Mouse (Mus musculus) spleen, postnatal 14 days (tissue): ENCODE measurements around the gene Tuba4a.
A peak's percentile ranks its signal among the peaks of the same experiment; 100 is the strongest.

Experiments used
- DNase-seq, 2 experiments: peaks; one replicate each; pipeline ENCODE4 v3.0.0; 2021 to 2022; ENCODE audit warnings: low spot score in 2 of 2

Tuba4a gene

GRCm38 (mm10) chr1:75212542-75212941, 7.1 kb downstream of the Tuba4a start:
- no peak for DNase-seq

GRCm38 (mm10) chr1:75211141-75211708, 8.4 kb downstream of the Tuba4a start:
- no peak for DNase-seq

- peak; percentile 91 to 98 for DNase-seq
Measured at GRCm38 (mm10) chr1:75210136-75211087, 9.3 kb downstream of the Tuba4a start, which contains the start of the genes Glb1l and Stk16. Glb1l (minus strand) TSS chr1:75210813. Stk16 (plus strand) TSS chr1:75210838.

GRCm38 (mm10) chr1:75208967-75209678, 10.5 kb downstream of the Tuba4a start:
- no peak for DNase-seq

GRCm38 (mm10) chr1:75201236-75201635, 18.4 kb downstream of the Tuba4a start:
- DNase-seq, result no peak

- no peak for DNase-seq
Measured at GRCm38 (mm10) chr1:75192452-75192851, 27.2 kb downstream of the Tuba4a start.

GRCm38 (mm10) chr1:75191622-75192402, 27.9 kb downstream of the Tuba4a start, which contains the start of the genes Ankzf1 and Atg9a:
Ankzf1 (plus strand) TSS chr1:75192151.
Atg9a (minus strand) TSS chr1:75192196.
- peak; percentile 84 to 89 for DNase-seq

- DNase-seq, result no peak
Measured at GRCm38 (mm10) chr1:75191258-75191621, 28.4 kb downstream of the Tuba4a start.

GRCm38 (mm10) chr1:75190577-75190976, 29.1 kb downstream of the Tuba4a start:
- DNase-seq, result no peak

GRCm38 (mm10) chr1:75187914-75188483, 31.7 kb downstream of the Tuba4a start:
- no peak for DNase-seq

GRCm38 (mm10) chr1:75187126-75187525, 32.5 kb downstream of the Tuba4a start:
- no peak for DNase-seq

- no peak for DNase-seq
Measured at GRCm38 (mm10) chr1:75185495-75185894, 34.2 kb downstream of the Tuba4a start.

GRCm38 (mm10) chr1:75182160-75182559, 37.5 kb downstream of the Tuba4a start:
- DNase-seq, result no peak

GRCm38 (mm10) chr1:75181377-75181870, 38.2 kb downstream of the Tuba4a start:
- DNase-seq, result no peak

- no peak for DNase-seq
Measured at GRCm38 (mm10) chr1:75180741-75181140, 38.9 kb downstream of the Tuba4a start.

- peak; percentile 82 to 85 for DNase-seq
Measured at GRCm38 (mm10) chr1:75180105-75180590, 39.5 kb downstream of the Tuba4a start, which contains the start of gene Abcb6. Abcb6 (minus strand) TSS chr1:75180392.

GRCm38 (mm10) chr1:75179334-75180104, 40.1 kb downstream of the Tuba4a start:
- DNase-seq, result peak in 1 of 2 experiments; percentile 38

GRCm38 (mm10) chr1:75168472-75169464, 50.9 kb downstream of the Tuba4a start, which contains the start of gene Zfand2b:
Zfand2b (plus strand) TSS chr1:75168646.
- DNase-seq, result peak; percentile 98
